Mouse (Mus musculus): Measurements from ENCODE around the gene Capn11.

Capn11 gene

GRCm38 (mm10) chr17:45596631-45597396 is 62.3 kb downstream of the Capn11 start:
- peak; percentile 69 for DNase-seq

- DNase-seq: peak; percentile 57
Measured at GRCm38 (mm10) chr17:45595736-45596390, 63.3 kb downstream of the Capn11 start.

GRCm38 (mm10) chr17:45594881-45595735 is 64.0 kb downstream of the Capn11 start:
- DNase-seq: peak; percentile 58

- no peak for DNase-seq
Measured at GRCm38 (mm10) chr17:45594195-45594594, 64.9 kb downstream of the Capn11 start.

GRCm38 (mm10) chr17:45593479-45593878 is 65.6 kb downstream of the Capn11 start:
- DNase-seq: no peak

- no peak for DNase-seq
Measured at GRCm38 (mm10) chr17:45592606-45593431, 66.3 kb downstream of the Capn11 start.

GRCm38 (mm10) chr17:45591701-45592605 is 67.2 kb downstream of the Capn11 start:
- no peak for DNase-seq

- no peak for DNase-seq
Measured at GRCm38 (mm10) chr17:45590410-45590809, 68.7 kb downstream of the Capn11 start.

- no peak for DNase-seq
Measured at GRCm38 (mm10) chr17:45589844-45590243, 69.3 kb downstream of the Capn11 start.

- DNase-seq: no peak
Measured at GRCm38 (mm10) chr17:45589236-45589635, 69.9 kb downstream of the Capn11 start.

GRCm38 (mm10) chr17:45588370-45588769 is 70.8 kb downstream of the Capn11 start:
- DNase-seq: no peak

GRCm38 (mm10) chr17:45586449-45586837 is 72.7 kb downstream of the Capn11 start:
- no peak for DNase-seq

- DNase-seq: no peak
Measured at GRCm38 (mm10) chr17:45585725-45586448, 73.2 kb downstream of the Capn11 start.

- DNase-seq: peak; percentile 69
Measured at GRCm38 (mm10) chr17:45584939-45585678, 74.0 kb downstream of the Capn11 start.

GRCm38 (mm10) chr17:45584096-45584896 is 74.8 kb downstream of the Capn11 start:
- DNase-seq: peak; percentile 70

GRCm38 (mm10) chr17:45582715-45583355 is 76.3 kb downstream of the Capn11 start:
- no peak for DNase-seq

- DNase-seq: no peak
Measured at GRCm38 (mm10) chr17:45582188-45582587, 76.9 kb downstream of the Capn11 start.

GRCm38 (mm10) chr17:45581567-45581983 is 77.5 kb downstream of the Capn11 start:
- peak; percentile 54 for DNase-seq
